Mouse (Mus musculus): ENCODE measurements at regions not wholly inside any gene's neighbourhood (a gene's known extent, or its start where the extent isn't known, plus 50 kb on each side); places are given as distances from the start of the nearest gene placed in this dataset.

GRCm38 (mm10) chr1:35238139-35238538, 388.4 kb downstream of the Plekhb2 start:
- Histone ChIP-seq H3K27me3 (no peaks in the 10 kb centered on the region), H3K9ac (replicated peaks) (no peak overlapping the region), H3K4me1 (replicated peaks) (peaks cover 3% of the 10 kb centered on the region; the same call in 1 of the 2 replicates), H3K9me3 (no peaks in the 10 kb centered on the region), H3K4me2 (no peak overlapping the region), H3K27ac (no peak overlapping the region), H3K36me3 (no peaks in the 10 kb centered on the region), H3K4me3 (replicated peaks) (no peak overlapping the region)
- ATAC-seq (ENCODE audit: insufficient number of reproducible peaks, insufficient read depth, low FRiP score, low TSS enrichment, low read depth) = no peak

DNA sequence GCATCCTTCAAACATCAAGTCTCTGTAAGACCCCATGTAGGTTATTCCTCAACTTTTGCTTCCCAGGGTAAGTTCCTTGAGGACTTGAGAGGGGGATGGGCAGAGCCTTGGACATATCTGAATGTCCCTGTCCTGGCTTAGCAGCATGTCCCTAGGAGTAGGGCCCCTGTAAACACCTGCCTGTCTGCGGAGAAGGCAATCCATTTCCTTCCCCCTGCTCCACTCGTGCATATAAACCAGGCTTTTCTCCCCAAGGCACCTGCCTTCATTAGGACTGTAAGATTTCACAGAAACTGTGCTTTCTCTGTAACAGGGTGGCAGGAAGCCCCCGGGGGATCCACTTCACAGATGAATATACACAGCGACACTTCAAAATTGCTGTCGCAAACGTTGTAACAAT, 393.1 kb downstream of the Plekhb2 start:
- no peaks in the 10 kb centered on the region for H3K27me3 ChIP-seq
- no peak overlapping the region for H3K4me3 ChIP-seq (replicated peaks)
- H3K9me3 ChIP-seq = no peaks in the 10 kb centered on the region
- no peak overlapping the region for H3K9ac ChIP-seq (replicated peaks)
- H3K4me1 ChIP-seq (replicated peaks) = peaks cover 3% of the 10 kb centered on the region; the same call in 1 of the 2 replicates
- no peaks in the 10 kb centered on the region for H3K36me3 ChIP-seq
- no peak overlapping the region for H3K27ac ChIP-seq
- H3K4me2 ChIP-seq = no peak overlapping the region
- ATAC-seq (ENCODE audit: insufficient number of reproducible peaks, insufficient read depth, low FRiP score, low TSS enrichment, low read depth) = no peak
- 54% methylated on average over 6 of the region's 6 CpGs for WGBS

DNA sequence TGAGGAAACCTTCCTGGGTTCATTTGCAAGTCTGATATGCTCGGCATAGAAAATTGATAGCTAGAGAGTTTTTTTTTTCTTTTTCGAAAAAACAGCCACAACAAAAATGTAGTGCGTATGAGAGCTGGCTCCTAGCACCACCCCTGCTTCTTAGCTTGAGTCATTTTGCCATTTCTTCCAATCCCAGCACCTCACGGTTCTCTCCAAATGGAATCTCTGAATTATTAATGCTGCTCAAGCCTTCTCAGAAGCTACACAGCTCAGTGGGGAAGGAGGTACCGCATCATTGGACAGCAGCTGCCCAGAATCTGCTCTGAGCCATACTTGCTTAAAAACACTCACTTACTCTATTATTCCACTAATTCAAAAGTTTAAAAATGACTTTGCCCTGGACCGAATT, 393.6 kb downstream of the Plekhb2 start:
- no peak for ATAC-seq (ENCODE audit: insufficient number of reproducible peaks, insufficient read depth, low FRiP score, low TSS enrichment, low read depth)
- peaks cover 3% of the 10 kb centered on the region; the same call in 1 of the 2 replicates for H3K4me1 ChIP-seq (replicated peaks)
- no peak overlapping the region for H3K4me2 ChIP-seq
- H3K27ac ChIP-seq = no peak overlapping the region
- 73% methylated on average over 6 of the region's 6 CpGs for WGBS
- no peaks in the 10 kb centered on the region for H3K9me3 ChIP-seq
- H3K9ac ChIP-seq (replicated peaks) = no peak overlapping the region
- no peaks in the 10 kb centered on the region for H3K27me3 ChIP-seq
- no peak overlapping the region for H3K4me3 ChIP-seq (replicated peaks)
- H3K36me3 ChIP-seq = no peaks in the 10 kb centered on the region

DNA sequence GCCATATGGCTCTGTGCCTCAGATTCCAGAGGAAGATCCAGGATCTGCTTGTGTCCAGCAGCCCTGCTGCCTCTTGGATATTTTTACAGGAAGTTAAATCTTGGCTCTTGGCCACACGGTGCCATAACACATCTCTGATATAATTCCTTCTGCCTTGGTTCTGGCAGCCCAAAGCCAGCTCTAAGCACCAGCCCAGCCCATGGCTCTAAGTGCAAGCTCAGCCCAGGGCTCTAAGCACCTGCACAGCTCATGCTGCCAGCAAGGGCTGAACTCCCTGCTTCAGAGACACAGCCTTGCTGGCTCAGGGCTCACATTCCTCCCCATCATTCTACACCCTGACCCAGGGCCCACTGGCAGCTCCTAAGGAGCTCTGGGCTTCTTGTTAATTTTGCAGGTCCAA, 415.3 kb downstream of the Plekhb2 start:
- Histone ChIP-seq H3K9me3 (no peaks in the 10 kb centered on the region), H3K9ac (replicated peaks) (no peak overlapping the region), H3K4me2 (no peak overlapping the region), H3K27ac (no peak overlapping the region), H3K36me3 (no peaks in the 10 kb centered on the region), H3K4me3 (replicated peaks) (no peak overlapping the region), H3K4me1 (replicated peaks) (no peaks in the 10 kb centered on the region), H3K27me3 (no peaks in the 10 kb centered on the region)
- no peak for ATAC-seq (ENCODE audit: insufficient number of reproducible peaks, insufficient read depth, low FRiP score, low TSS enrichment, low read depth)
- WGBS = 69% methylated on average over 1 of the region's 1 CpGs

GRCm38 (mm10) chr1:35266626-35267025, 416.9 kb downstream of the Plekhb2 start:
- WGBS = 56% methylated on average over 7 of the region's 7 CpGs
- Histone ChIP-seq H3K4me2 (no peak overlapping the region), H3K27ac (no peak overlapping the region), H3K27me3 (no peaks in the 10 kb centered on the region), H3K9ac (replicated peaks) (no peak overlapping the region), H3K4me1 (replicated peaks) (no peaks in the 10 kb centered on the region), H3K36me3 (no peaks in the 10 kb centered on the region), H3K9me3 (no peaks in the 10 kb centered on the region), H3K4me3 (replicated peaks) (no peak overlapping the region)
- ATAC-seq (ENCODE audit: insufficient number of reproducible peaks, insufficient read depth, low FRiP score, low TSS enrichment, low read depth) = no peak

GRCm38 (mm10) chr1:35267883-35268282, 418.1 kb downstream of the Plekhb2 start:
- no peak overlapping the region for H3K27ac ChIP-seq

GRCm38 (mm10) chr1:35274978-35275377, 425.2 kb downstream of the Plekhb2 start:
- WGBS = 82% methylated on average over 8 of the region's 8 CpGs
- no peak for ATAC-seq (ENCODE audit: insufficient number of reproducible peaks, insufficient read depth, low FRiP score, low TSS enrichment, low read depth)
- H3K4me1 ChIP-seq (replicated peaks) = no peaks in the 10 kb centered on the region

More at GRCm38 (mm10) chr1:35267883-35268282, 418.1 kb downstream of the Plekhb2 start:
- 84% methylated on average over 7 of the region's 7 CpGs for WGBS
- H3K9ac ChIP-seq (replicated peaks) = no peak overlapping the region
- no peak overlapping the region for H3K4me3 ChIP-seq (replicated peaks)
- H3K9me3 ChIP-seq = no peaks in the 10 kb centered on the region
- no peaks in the 10 kb centered on the region for H3K36me3 ChIP-seq
- H3K4me2 ChIP-seq = no peak overlapping the region
- H3K27me3 ChIP-seq = no peaks in the 10 kb centered on the region
- no peak for ATAC-seq (ENCODE audit: insufficient number of reproducible peaks, insufficient read depth, low FRiP score, low TSS enrichment, low read depth)
- H3K4me1 ChIP-seq (replicated peaks) = no peaks in the 10 kb centered on the region

More at GRCm38 (mm10) chr1:35274978-35275377, 425.2 kb downstream of the Plekhb2 start:
- Histone ChIP-seq H3K27ac (no peak overlapping the region), H3K27me3 (no peaks in the 10 kb centered on the region), H3K9ac (replicated peaks) (no peak overlapping the region), H3K4me3 (replicated peaks) (no peak overlapping the region), H3K4me2 (no peak overlapping the region), H3K36me3 (no peaks in the 10 kb centered on the region), H3K9me3 (no peaks in the 10 kb centered on the region)

All from limb, embryonic 12.5 days (tissue).